Mouse (Mus musculus): ENCODE data around the gene Dab2ip.

- TF ChIP-seq CTCF (IDR thresholded peaks at IDR 0.05; ENCODE audit: low read depth): no peak
- TF ChIP-seq EP300 (optimal IDR thresholded peaks at IDR 0.05): no peak
Measured at GRCm38 (mm10) chr2:35760867-35761266, 202.8 kb downstream of the Dab2ip start.
